Mouse (Mus musculus): ENCODE results near the gene Slc6a20b.

Gene Slc6a20b

DNA sequence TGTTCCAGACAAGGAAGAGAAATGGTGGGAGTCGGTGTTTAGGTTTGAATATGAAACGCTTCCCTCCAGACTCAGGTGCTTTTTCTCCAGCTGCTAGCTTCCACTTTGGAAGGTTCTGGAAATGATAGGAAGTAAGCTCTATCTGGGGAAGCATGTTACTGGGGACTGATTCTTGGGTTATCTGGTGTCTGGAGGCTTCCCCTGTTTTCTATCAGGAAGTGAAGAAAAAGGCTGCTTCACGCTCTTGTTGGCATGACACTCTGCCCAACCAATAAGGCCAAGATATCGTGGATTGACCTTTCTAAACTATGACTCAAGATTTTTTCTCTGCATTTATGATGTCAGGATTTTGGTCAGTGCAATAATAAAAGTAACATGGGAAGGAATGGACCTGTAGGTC, 37.2 kb downstream of the Slc6a20b start:
- in situ Hi-C loops (cut with MboI; ENCODE audit: low sequenced_read_pairs) = no loop called here

DNA sequence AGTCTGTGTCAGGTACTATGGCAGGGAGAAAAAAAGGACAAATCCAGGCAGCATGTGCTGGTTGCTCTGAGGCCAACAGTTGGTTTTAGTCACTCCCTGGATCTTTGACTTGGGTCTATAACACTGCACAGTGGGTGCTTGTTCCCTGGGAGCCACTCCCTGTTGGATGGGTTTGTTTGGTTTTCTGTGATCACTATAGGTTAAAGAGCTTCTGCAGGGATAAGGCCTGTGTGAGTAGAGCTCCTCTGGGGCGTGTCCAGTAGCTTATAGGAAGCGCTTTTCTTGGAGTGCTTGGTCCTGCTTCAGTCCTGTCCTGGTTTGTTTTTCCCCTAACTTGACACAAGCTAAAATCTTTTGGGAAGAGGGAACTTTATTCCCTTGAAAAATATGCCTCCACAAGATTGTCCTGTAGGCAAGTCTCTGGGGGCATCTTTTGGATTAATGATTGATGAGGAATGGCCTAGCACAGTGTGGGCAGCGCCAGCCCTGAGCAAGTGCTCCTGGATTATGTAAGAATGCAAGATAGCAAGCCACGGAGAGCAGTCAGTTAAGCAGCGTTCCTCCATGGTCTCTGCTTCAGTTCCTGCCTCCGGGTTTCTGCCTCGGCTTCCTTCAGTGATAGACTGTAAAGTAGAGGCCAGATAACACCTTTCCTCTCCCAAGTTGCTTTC, 43.0 kb downstream of the Slc6a20b start:
- in situ Hi-C loops (cut with MboI; ENCODE audit: low sequenced_read_pairs) = no loop called here

DNA sequence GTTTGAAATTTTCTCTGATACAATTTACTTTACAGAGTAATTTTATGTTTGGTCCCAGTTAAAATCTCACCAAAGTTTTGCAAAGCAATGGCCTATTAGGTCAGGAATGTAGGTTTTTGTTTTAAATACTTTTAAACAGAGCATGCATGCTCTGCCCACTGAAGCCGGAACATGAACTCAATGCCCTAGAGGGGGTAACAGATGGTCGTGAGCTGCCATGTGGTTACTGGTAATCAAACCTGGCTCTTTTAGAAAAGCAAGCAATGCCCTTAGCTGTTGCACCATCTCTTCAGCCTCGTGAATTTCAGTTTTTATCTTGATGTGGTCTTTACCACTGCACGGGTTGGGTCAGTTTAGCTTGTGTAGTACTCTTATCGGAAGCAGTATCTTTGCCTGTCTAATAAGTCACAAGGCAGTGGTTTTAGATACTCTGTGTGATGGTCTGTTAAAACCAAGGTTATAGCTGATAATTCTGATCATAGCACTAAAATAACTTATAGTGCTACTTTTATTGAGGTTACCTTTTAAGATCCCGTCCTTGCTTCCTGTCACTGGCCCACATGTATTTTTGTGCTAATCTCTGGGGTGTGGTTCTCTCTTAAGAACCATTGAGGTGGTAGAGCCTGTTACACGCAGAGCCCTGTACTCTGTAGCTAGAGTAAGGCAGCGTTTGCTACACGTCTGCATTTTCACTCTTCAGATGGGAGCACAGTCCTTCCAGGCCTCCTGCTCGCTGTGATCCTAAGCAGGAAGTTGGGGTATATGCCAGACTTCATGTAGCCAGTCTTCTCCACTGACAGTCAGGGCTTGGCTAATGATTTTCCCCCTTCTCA, 54.8 kb downstream of the Slc6a20b start:
- in situ Hi-C loops (cut with MboI; ENCODE audit: low sequenced_read_pairs) = no loop called here

DNA sequence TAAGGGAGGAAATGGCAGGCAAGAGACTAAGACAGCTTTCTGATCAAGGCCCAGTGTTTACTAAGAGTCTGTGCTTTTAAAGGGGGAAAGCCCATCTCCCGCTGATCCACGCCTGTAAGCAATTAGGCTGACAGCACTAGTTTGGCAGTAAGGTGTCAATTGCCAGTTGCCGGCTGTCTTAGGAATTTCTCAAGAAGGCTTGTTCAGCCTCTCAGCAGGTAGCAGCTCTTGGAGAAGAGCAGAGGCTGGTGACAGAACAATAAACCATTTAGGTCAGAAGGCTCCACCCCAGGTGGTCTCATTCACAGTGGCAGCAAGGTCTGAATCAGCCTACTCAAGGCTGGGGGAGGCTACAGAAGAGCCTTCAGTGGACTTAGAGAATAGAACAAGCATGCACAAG, 77.8 kb downstream of the Slc6a20b start:
- in situ Hi-C loops (cut with MboI; ENCODE audit: low sequenced_read_pairs) = no loop called here

All from CH12F3 (cell line).